Mouse (Mus musculus) ES-E14 (cell line): Measurements from ENCODE around the gene Rnf31.

Experiments
- CHD2 ChIP-seq: IDR thresholded peaks from 2 replicates; pipeline ENCODE4 v1.6.1; 2014; ENCODE audit warnings: mild to moderate bottlenecking, low read depth, low read length, inconsistent platforms
- HCFC1 ChIP-seq: IDR thresholded peaks from 2 replicates; pipeline ENCODE4 v1.6.1; 2012; ENCODE audit warnings: low read length, inconsistent platforms, borderline replicate concordance; ENCODE audit not compliant: insufficient read depth
- MAFK ChIP-seq: IDR thresholded peaks from 2 replicates; pipeline ENCODE4 v1.6.1; 2014; ENCODE audit warnings: mild to moderate bottlenecking, low read depth, low read length, inconsistent platforms; ENCODE audit not compliant: insufficient read depth
- ZC3H11A ChIP-seq: IDR thresholded peaks from 2 replicates; pipeline ENCODE4 v1.6.1; 2012; ENCODE audit warnings: low read depth, mild to moderate bottlenecking, inconsistent platforms, low read length, borderline replicate concordance
- ZNF384 ChIP-seq: IDR thresholded peaks from 2 replicates; pipeline ENCODE4 v1.6.1; 2012; ENCODE audit warnings: low read depth, low read length, inconsistent platforms

GRCm38 (mm10) chr14:55603271-55603632 lies 11.7 kb downstream of the Rnf31 start, which contains the start of gene Irf9:
- TF ChIP-seq ZNF384 (no peak), HCFC1 (no peak), ZC3H11A (no peak), MAFK (no peak), CHD2 (no peak)
